Mouse (Mus musculus): ENCODE data around the gene Mpl. TPM values are rescaled to one million over a fixed set of nuclear protein-coding genes. Genes with fewer than 3 reads are reported as not detected.

Gene Mpl
- polyA plus RNA-seq, 1 experiment from 2014 or later, result 7.3 TPM

- Histone ChIP-seq H3K4me1 (ENCODE audit: control insufficient read depth, low read depth, low read length) (peaks cover 2% of the 10 kb centered on the region; the same call in 1 of the 2 replicates), H3K9me3 (replicated peaks; ENCODE audit: control insufficient read depth, low read length) (no peaks in the 10 kb centered on the region), H3K36me3 (ENCODE audit: control insufficient read depth, insufficient read depth) (peaks cover 19% of the 10 kb centered on the region), H3K4me2 (ENCODE audit: low read depth, low read length) (no peak overlapping the region), H3K27me3 (ENCODE audit: control insufficient read depth, insufficient read depth, low read depth, low read length) (no peaks in the 10 kb centered on the region), H3K4me3 (ENCODE audit: low read depth, low read length) (no peak overlapping the region), H3K27ac (ENCODE audit: low read length) (no peak overlapping the region), H3K9ac (ENCODE audit: low read depth, low read length) (no peak overlapping the region)
- 59% methylated on average over 3 of the region's 3 CpGs for WGBS (ENCODE audit: insufficient replicate concordance)
- ATAC-seq (ENCODE audit: low read depth), result no peak
Observed at GRCm38 (mm10) chr4:118396433-118396832, 60.9 kb downstream of the Mpl start.

GRCm38 (mm10) chr4:118395289-118395688 lies 62.0 kb downstream of the Mpl start:
- 78% methylated on average over 4 of the region's 4 CpGs for WGBS (ENCODE audit: insufficient replicate concordance)
- H3K36me3 ChIP-seq (ENCODE audit: control insufficient read depth, insufficient read depth), result peaks cover 17% of the 10 kb centered on the region

GRCm38 (mm10) chr4:118394505-118394904 lies 62.8 kb downstream of the Mpl start:
- H3K27me3 ChIP-seq (ENCODE audit: control insufficient read depth, insufficient read depth, low read depth, low read length), result no peaks in the 10 kb centered on the region
- H3K4me1 ChIP-seq (ENCODE audit: control insufficient read depth, low read depth, low read length), result peaks cover 2% of the 10 kb centered on the region; the same call in 1 of the 2 replicates
- WGBS (ENCODE audit: insufficient replicate concordance), result 67% methylated on average over 6 of the region's 6 CpGs
- H3K9me3 ChIP-seq (replicated peaks; ENCODE audit: control insufficient read depth, low read length), result no peaks in the 10 kb centered on the region
- 0 out of 2 replicates have a peak, but pooled peaks have one; percentile 9 for ATAC-seq (ENCODE audit: low read depth)
- no peak overlapping the region for H3K27ac ChIP-seq (ENCODE audit: low read length)
- H3K36me3 ChIP-seq (ENCODE audit: control insufficient read depth, insufficient read depth), result peaks cover 19% of the 10 kb centered on the region
- no peak overlapping the region for H3K4me3 ChIP-seq (ENCODE audit: low read depth, low read length)
- H3K9ac ChIP-seq (ENCODE audit: low read depth, low read length), result no peak overlapping the region
- no peak overlapping the region for H3K4me2 ChIP-seq (ENCODE audit: low read depth, low read length)

More at GRCm38 (mm10) chr4:118395289-118395688, 62.0 kb downstream of the Mpl start:
- Histone ChIP-seq H3K4me1 (ENCODE audit: control insufficient read depth, low read depth, low read length) (peaks cover 2% of the 10 kb centered on the region; the same call in 1 of the 2 replicates), H3K9me3 (replicated peaks; ENCODE audit: control insufficient read depth, low read length) (no peaks in the 10 kb centered on the region), H3K4me3 (ENCODE audit: low read depth, low read length) (no peak overlapping the region), H3K4me2 (ENCODE audit: low read depth, low read length) (no peak overlapping the region), H3K27me3 (ENCODE audit: control insufficient read depth, insufficient read depth, low read depth, low read length) (no peaks in the 10 kb centered on the region), H3K9ac (ENCODE audit: low read depth, low read length) (no peak overlapping the region), H3K27ac (ENCODE audit: low read length) (no peak overlapping the region)
- ATAC-seq (ENCODE audit: low read depth), result no peak

Other genes starting within 250 kb of the Mpl start
- 12.0 and 14.3 TPM in 2 replicates for gene Ptprf, start 166.1 kb downstream of the Mpl start, polyA plus RNA-seq (2015; fragmentation: Nextera tagmentation; extraction: Ambion mirVana)
- gene Szt2, start 48.2 kb downstream of the Mpl start, polyA plus RNA-seq (2015; fragmentation: Nextera tagmentation; extraction: Ambion mirVana), result 2.1 and 3.1 TPM in 2 replicates
- gene Med8, start 48.2 kb downstream of the Mpl start, polyA plus RNA-seq (2015; fragmentation: Nextera tagmentation; extraction: Ambion mirVana), result 60.9 and 64.3 TPM in 2 replicates
- 79.5 and 85.1 TPM in 2 replicates for gene Elovl1, start 29.4 kb downstream of the Mpl start, polyA plus RNA-seq (2015; fragmentation: Nextera tagmentation; extraction: Ambion mirVana)
- gene Cdc20, start 20.2 kb downstream of the Mpl start, polyA plus RNA-seq (2015; fragmentation: Nextera tagmentation; extraction: Ambion mirVana), result 149 and 164 TPM in 2 replicates
- 7.3 and 7.9 TPM in 2 replicates for gene Tie1, start 32.5 kb upstream of the Mpl start, polyA plus RNA-seq (2015; fragmentation: Nextera tagmentation; extraction: Ambion mirVana)
- 6.3 and 8.8 TPM in 2 replicates for gene 2610528J11Rik, start 69.5 kb upstream of the Mpl start, polyA plus RNA-seq (2015; fragmentation: Nextera tagmentation; extraction: Ambion mirVana)
- gene Tmem125, start 86.5 kb upstream of the Mpl start, polyA plus RNA-seq (2015; fragmentation: Nextera tagmentation; extraction: Ambion mirVana), result 2.7 and 3.2 TPM in 2 replicates
- 0.74 and 0.91 TPM in 2 replicates for gene Cfap57, start 163.3 kb upstream of the Mpl start, polyA plus RNA-seq (2015; fragmentation: Nextera tagmentation; extraction: Ambion mirVana)
- 55.9 and 58.3 TPM in 2 replicates for gene Ebna1bp2, start 163.3 kb upstream of the Mpl start, polyA plus RNA-seq (2015; fragmentation: Nextera tagmentation; extraction: Ambion mirVana)
- not detected in 2 replicates for gene Olfr62, start 201.4 kb upstream of the Mpl start, polyA plus RNA-seq (2015; fragmentation: Nextera tagmentation; extraction: Ambion mirVana)
- gene Olfr1342, start 235.2 kb upstream of the Mpl start, polyA plus RNA-seq (2015; fragmentation: Nextera tagmentation; extraction: Ambion mirVana), result not detected in 2 replicates
- not detected in 2 replicates for gene Olfr1341, start 246.0 kb upstream of the Mpl start, polyA plus RNA-seq (2015; fragmentation: Nextera tagmentation; extraction: Ambion mirVana)

All from liver, embryonic 16.5 days (tissue).